Mouse (Mus musculus): ENCODE data around the gene Hist1h4d.
"Not testable (repeated sequence)": the region's sequence is repeated elsewhere in the genome, so short reads cannot be mapped to it uniquely, and the experiment has no call there.

Hist1h4d gene

GRCm38 (mm10) chr13:23573034-23573897, 8.1 kb upstream of the Hist1h4d start:
- DNase-seq (ENCODE audit: low read depth): not testable (repeated sequence)

- DNase-seq (ENCODE audit: low read depth): peak; percentile 95
Measured at GRCm38 (mm10) chr13:23573898-23574524, 7.4 kb upstream of the Hist1h4d start, which contains the start of the genes Hist1h2bf and Hist1h2ad. Gene Hist1h2bf, minus strand, starts transcription at chr13:23574196. Gene Hist1h2ad, plus strand, starts transcription at chr13:23574381.

GRCm38 (mm10) chr13:23574546-23575170, 6.7 kb upstream of the Hist1h4d start:
- not testable (repeated sequence) for DNase-seq (ENCODE audit: low read depth)

GRCm38 (mm10) chr13:23575271-23575851, 6.0 kb upstream of the Hist1h4d start, which contains the start of gene Hist1h3d:
Gene Hist1h3d, plus strand, starts transcription at chr13:23575763.
- no peak for DNase-seq (ENCODE audit: low read depth)

GRCm38 (mm10) chr13:23575864-23576313, 5.5 kb upstream of the Hist1h4d start:
- DNase-seq (ENCODE audit: low read depth): not testable (repeated sequence)

- DNase-seq (ENCODE audit: low read depth): no peak
Measured at GRCm38 (mm10) chr13:23576351-23576881, 5.0 kb upstream of the Hist1h4d start.

GRCm38 (mm10) chr13:23576906-23577639, 4.3 kb upstream of the Hist1h4d start:
- DNase-seq (ENCODE audit: low read depth): no peak

- no peak for DNase-seq (ENCODE audit: low read depth)
Measured at GRCm38 (mm10) chr13:23577835-23578234, 3.6 kb upstream of the Hist1h4d start.

GRCm38 (mm10) chr13:23582219-23583056, 1.0 kb downstream of the Hist1h4d start:
- no peak for DNase-seq (ENCODE audit: low read depth)

GRCm38 (mm10) chr13:23583387-23584068, 2.1 kb downstream of the Hist1h4d start:
- no peak for DNase-seq (ENCODE audit: low read depth)

- DNase-seq (ENCODE audit: low read depth): no peak
Measured at GRCm38 (mm10) chr13:23584331-23584730, 2.9 kb downstream of the Hist1h4d start.

- DNase-seq (ENCODE audit: low read depth): no peak
Measured at GRCm38 (mm10) chr13:23585029-23585441, 3.6 kb downstream of the Hist1h4d start.

GRCm38 (mm10) chr13:23585442-23586098, 4.2 kb downstream of the Hist1h4d start:
- DNase-seq (ENCODE audit: low read depth): peak; percentile 86

- no peak for DNase-seq (ENCODE audit: low read depth)
Measured at GRCm38 (mm10) chr13:23586099-23586939, 4.9 kb downstream of the Hist1h4d start.

GRCm38 (mm10) chr13:23586940-23587225, 5.5 kb downstream of the Hist1h4d start:
- DNase-seq (ENCODE audit: low read depth): no peak

GRCm38 (mm10) chr13:23591206-23591605, 9.8 kb downstream of the Hist1h4d start:
- DNase-seq (ENCODE audit: low read depth): no peak

- DNase-seq (ENCODE audit: low read depth): not testable (repeated sequence)
Measured at GRCm38 (mm10) chr13:23591886-23592285, 10.5 kb downstream of the Hist1h4d start.

GRCm38 (mm10) chr13:23592614-23593013, 11.2 kb downstream of the Hist1h4d start:
- DNase-seq (ENCODE audit: low read depth): no peak
